Mouse (Mus musculus): ENCODE measurements at regions not wholly inside any gene's neighbourhood (a gene's known extent, or its start where the extent isn't known, plus 50 kb on each side); places are given as distances from the start of the nearest gene placed in this dataset.

DNA sequence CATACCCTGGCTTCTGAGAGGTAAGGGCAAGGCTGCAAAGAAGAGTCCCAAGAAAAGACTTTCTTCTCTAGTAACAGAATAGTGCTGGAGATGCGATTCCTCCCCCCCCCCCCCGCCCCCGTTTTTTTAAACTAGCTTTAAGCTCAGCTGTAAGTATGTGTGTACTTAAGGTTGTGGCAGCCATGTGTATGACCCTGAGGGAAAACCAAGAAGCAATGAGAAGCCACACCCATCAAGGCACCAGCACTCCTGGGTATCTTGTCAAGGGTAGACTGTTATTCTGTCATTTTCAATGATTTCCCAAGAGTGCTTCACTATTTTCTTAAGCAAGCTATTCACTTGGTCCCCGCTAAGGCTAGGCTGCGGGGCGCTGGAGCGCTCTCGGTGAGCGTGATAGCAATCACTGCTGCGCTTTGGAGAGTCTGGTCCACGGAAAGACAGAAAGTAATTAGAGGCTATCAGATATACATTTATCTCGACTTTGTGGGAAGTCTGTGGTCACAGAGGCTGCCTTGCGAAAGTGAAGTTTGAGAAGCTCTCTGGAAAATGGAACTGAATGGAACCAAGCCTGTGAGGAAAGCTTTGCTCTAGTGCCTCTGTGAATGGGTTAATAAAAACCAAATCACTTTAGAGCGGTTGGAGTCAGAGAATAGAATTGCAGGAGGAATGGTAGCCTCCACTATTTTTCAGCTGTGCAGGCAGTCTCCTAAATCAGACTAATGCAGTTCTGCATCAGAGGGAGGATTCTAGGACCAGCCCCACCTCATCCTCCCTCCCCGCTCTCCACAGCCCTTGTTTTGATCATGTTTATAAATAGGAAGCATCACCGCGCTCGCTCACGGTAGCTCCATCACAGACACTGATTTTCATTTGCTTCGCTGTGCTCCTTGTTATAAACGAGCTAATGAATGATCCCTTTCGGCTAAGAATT is 114.8 kb upstream of the Bmp2 start:
- Histone ChIP-seq H3K4me3 (no peak overlapping the region), H3K9me3 (no peaks in the 10 kb centered on the region), H3K27me3 (replicated peaks; ENCODE audit: low read depth, poor library complexity, severe bottlenecking) (no peaks in the 10 kb centered on the region), H3K4me1 (peaks cover 16% of the 10 kb centered on the region), H3K36me3 (replicated peaks) (no peaks in the 10 kb centered on the region), H3K27ac (replicated peaks) (no peak overlapping the region)
- peak; percentile 18 for DNase-seq (ENCODE audit: low spot score)
- 61% methylated on average over 22 of the region's 22 CpGs for whole genome bisulfite sequencing

DNA sequence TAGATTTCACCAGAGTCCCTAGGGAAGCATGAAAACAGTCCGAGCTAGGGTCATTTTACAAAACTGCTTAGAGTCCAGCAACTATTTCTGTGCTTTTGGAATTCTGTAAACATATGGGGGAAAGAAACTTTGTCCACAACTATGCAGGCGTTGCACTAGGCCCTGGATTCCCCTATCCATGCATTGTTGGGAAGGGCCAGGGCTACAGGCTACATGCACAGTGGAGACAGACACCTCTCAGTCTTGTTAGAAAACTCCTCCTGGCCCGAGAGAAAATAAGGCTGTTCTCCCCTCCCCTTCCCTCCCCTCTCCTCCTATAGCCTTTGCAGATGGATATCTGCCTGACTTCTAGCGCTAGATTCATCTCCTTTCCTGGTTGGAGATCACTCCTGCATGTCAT is 113.9 kb upstream of the Bmp2 start:
- Histone ChIP-seq H3K36me3 (replicated peaks) (no peaks in the 10 kb centered on the region), H3K4me3 (no peak overlapping the region), H3K9me3 (no peaks in the 10 kb centered on the region), H3K27ac (replicated peaks) (no peak overlapping the region), H3K27me3 (replicated peaks; ENCODE audit: low read depth, poor library complexity, severe bottlenecking) (no peaks in the 10 kb centered on the region), H3K4me1 (peaks cover 16% of the 10 kb centered on the region)
- DNase-seq (ENCODE audit: low spot score), result no peak
- WGBS, result 45% methylated on average over 4 of the region's 4 CpGs

DNA sequence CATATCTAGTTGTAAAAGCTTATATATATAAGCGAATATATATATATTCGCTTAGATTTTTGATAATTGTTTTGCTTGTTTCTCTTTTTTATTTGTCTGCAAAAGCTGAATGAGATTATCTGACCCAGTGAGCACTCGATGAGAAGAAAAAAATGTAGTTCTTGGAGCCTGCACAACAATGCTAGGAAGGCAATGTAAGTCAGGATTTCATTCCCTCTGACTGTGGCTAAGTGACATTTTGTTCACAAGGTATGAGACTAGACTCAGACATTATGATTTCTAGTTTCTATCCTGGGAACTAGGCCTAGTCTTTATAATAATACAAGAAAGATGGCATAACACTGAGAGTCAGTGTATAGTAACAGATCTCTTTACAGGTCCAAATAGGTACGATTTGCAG is 108.9 kb upstream of the Bmp2 start:
- Histone ChIP-seq H3K4me3 (no peak overlapping the region), H3K36me3 (replicated peaks) (no peaks in the 10 kb centered on the region), H3K27ac (replicated peaks) (no peak overlapping the region), H3K4me1 (peaks cover 3% of the 10 kb centered on the region), H3K9me3 (no peaks in the 10 kb centered on the region), H3K27me3 (replicated peaks; ENCODE audit: low read depth, poor library complexity, severe bottlenecking) (no peaks in the 10 kb centered on the region)
- no peak for DNase-seq (ENCODE audit: low spot score)
- 94% methylated on average over 4 of the region's 4 CpGs for WGBS

DNA sequence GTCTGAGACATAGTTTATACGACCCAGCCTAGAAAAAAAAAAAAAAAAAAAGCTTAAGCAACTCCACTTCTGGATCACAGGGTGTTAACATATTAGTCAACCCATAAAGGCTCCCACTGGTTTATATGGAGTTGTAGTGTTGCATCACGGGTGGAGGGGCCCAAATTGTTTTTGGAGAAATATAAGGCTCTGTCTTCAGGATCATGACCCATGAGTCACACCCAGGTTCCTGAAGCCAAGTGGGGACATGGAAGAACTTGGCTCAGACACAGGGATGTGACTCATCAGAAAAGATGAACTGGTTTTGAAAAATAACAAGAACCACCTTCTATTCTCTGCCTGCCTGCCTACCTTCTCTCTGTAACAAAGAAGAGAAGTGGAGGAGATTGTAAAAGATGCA is 108.5 kb upstream of the Bmp2 start:
- 86% methylated on average over 2 of the region's 2 CpGs for WGBS
- Histone ChIP-seq H3K27me3 (replicated peaks; ENCODE audit: low read depth, poor library complexity, severe bottlenecking) (no peaks in the 10 kb centered on the region), H3K4me1 (no peaks in the 10 kb centered on the region)

DNA sequence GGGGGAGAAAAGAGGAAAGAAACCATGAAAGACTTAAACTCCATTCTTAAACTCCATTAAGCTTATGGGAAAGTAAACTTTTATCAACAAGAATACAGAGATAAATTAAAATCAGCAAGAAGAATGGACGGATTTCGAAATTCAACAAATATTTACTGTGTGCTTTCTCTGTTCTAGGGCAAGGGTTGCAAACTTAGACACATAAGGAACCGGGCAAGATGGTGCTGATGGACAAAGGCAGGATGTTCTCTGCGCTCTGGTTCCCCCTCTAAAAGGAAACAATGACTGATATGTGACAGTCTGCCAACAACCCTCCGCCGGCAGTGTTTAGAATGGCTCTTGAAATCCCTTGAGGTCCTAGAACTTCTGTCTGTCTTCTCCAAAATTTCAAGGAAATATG is 99.0 kb upstream of the Bmp2 start:
- no peak for DNase-seq (ENCODE audit: low spot score)
- Histone ChIP-seq H3K36me3 (replicated peaks) (no peaks in the 10 kb centered on the region), H3K27me3 (replicated peaks; ENCODE audit: low read depth, poor library complexity, severe bottlenecking) (no peaks in the 10 kb centered on the region), H3K27ac (replicated peaks) (no peak overlapping the region), H3K9me3 (no peaks in the 10 kb centered on the region), H3K4me3 (no peak overlapping the region), H3K4me1 (no peaks in the 10 kb centered on the region)
- 84% methylated on average over 6 of the region's 6 CpGs for WGBS

More for the DNA sequence above, 108.5 kb upstream of the Bmp2 start:
- no peaks in the 10 kb centered on the region for H3K36me3 ChIP-seq (replicated peaks)
- DNase-seq (ENCODE audit: low spot score), result no peak
- no peak overlapping the region for H3K27ac ChIP-seq (replicated peaks)
- H3K4me3 ChIP-seq, result no peak overlapping the region
- no peaks in the 10 kb centered on the region for H3K9me3 ChIP-seq

DNA sequence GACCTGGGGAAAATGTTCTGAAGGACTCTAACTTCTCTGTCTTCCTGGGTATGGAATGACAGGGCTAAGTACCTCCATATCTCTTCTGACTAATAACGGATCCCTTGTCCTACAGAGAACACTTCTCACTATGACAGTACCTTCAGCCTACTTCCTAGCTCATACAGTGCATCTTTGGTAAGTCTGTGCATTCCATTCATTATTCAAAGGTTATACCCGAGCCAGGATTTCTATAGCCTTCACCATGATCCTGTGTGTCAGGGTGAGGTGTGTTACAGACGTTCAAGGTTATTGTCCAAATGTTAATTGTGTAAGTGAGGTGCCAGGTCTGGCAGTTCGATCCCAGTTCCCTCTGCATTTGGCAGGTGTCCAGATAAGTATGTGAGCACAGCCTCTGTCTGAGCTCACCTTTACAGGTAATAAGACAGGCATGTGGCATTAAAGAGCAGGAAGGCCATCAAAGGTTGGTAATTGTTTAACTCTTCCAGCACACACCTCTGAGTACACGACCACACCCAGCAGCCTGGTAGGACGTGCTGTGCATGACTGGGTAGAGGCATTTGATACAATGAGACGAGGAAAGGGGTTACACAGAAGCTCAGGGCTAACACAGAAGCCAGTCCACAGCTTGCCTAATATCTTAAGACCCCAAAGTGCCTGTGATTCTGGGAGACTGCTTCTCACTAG is 96.3 kb upstream of the Bmp2 start:
- WGBS, result 85% methylated on average over 7 of the region's 7 CpGs
- Histone ChIP-seq H3K27me3 (replicated peaks; ENCODE audit: low read depth, poor library complexity, severe bottlenecking) (no peaks in the 10 kb centered on the region), H3K4me3 (no peak overlapping the region), H3K9me3 (no peaks in the 10 kb centered on the region), H3K36me3 (replicated peaks) (no peaks in the 10 kb centered on the region), H3K4me1 (no peaks in the 10 kb centered on the region), H3K27ac (replicated peaks) (no peak overlapping the region)
- no peak for DNase-seq (ENCODE audit: low spot score)

DNA sequence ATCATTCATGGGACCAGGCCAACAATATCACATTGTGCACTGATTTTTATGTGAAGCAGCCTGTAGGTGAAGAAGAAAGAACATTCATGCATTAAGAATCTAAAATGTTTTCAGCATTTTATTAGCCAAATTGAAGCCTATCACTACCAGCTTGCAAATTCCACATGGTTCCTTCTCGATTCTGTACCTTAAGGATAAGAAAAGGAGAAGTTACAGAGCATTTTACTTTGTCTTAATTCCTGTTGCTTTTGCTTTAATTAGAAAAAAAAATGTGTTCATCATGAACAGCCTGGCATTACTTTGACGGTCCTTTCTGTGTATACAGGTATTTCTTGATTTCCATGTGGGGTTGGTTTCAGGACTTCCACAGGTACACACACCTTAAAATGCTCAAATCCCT is 95.2 kb upstream of the Bmp2 start:
- no peak for DNase-seq (ENCODE audit: low spot score)
- H3K27me3 ChIP-seq (replicated peaks; ENCODE audit: low read depth, poor library complexity, severe bottlenecking), result no peaks in the 10 kb centered on the region
- H3K4me1 ChIP-seq, result no peaks in the 10 kb centered on the region
- WGBS, result 91% methylated on average over 2 of the region's 2 CpGs
- H3K4me3 ChIP-seq, result no peak overlapping the region
- no peaks in the 10 kb centered on the region for H3K9me3 ChIP-seq
- H3K27ac ChIP-seq (replicated peaks), result no peak overlapping the region
- H3K36me3 ChIP-seq (replicated peaks), result no peaks in the 10 kb centered on the region

DNA sequence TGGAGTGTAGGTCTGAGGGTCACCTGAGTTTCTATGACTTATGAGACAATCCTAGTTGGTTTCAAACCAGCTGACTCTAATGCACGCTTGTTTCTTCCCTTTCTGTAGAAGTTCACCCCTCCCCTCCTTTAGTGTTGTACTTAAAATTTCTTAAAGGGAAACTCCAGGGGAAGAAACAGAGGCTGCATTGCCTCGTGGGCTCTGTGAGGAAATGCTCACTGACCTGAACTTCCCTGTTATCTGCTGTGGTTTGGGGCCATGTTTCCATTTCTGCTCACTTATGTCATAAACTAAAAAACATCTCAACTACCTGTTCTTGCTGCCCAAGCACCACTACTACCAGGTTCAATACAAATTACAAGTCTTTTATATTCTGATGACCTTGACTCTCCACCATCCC is 93.2 kb upstream of the Bmp2 start:
- Histone ChIP-seq H3K27ac (replicated peaks) (no peak overlapping the region), H3K4me1 (no peaks in the 10 kb centered on the region), H3K27me3 (replicated peaks; ENCODE audit: low read depth, poor library complexity, severe bottlenecking) (no peaks in the 10 kb centered on the region), H3K36me3 (replicated peaks) (no peaks in the 10 kb centered on the region), H3K4me3 (no peak overlapping the region), H3K9me3 (no peaks in the 10 kb centered on the region)
- DNase-seq (ENCODE audit: low spot score), result no peak
- WGBS, result 64% methylated on average over 2 of the region's 2 CpGs

DNA sequence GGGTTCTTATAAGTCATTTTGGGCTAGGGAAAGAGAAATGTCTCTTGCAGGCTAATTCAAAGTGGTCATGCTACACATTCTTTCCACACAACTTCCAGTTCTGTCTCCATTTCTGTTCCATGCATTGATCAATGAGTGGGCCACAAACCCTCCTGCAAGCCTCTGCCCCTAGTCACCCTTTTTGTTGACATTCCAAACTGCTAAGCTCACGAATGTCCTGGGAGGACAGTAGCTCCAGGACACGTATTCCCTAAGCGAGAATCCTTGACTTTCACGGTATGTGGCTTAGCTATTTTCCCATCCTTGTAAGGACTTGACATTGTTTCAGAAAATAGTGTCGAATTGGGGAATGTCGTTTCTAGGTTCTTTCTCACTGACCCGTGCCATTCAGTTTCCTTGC is 91.1 kb upstream of the Bmp2 start:
- Histone ChIP-seq H3K4me3 (no peak overlapping the region), H3K36me3 (replicated peaks) (no peaks in the 10 kb centered on the region), H3K4me1 (no peaks in the 10 kb centered on the region), H3K27me3 (replicated peaks; ENCODE audit: low read depth, poor library complexity, severe bottlenecking) (no peaks in the 10 kb centered on the region), H3K9me3 (no peaks in the 10 kb centered on the region), H3K27ac (replicated peaks) (no peak overlapping the region)
- WGBS, result 72% methylated on average over 7 of the region's 7 CpGs
- DNase-seq (ENCODE audit: low spot score), result no peak

DNA sequence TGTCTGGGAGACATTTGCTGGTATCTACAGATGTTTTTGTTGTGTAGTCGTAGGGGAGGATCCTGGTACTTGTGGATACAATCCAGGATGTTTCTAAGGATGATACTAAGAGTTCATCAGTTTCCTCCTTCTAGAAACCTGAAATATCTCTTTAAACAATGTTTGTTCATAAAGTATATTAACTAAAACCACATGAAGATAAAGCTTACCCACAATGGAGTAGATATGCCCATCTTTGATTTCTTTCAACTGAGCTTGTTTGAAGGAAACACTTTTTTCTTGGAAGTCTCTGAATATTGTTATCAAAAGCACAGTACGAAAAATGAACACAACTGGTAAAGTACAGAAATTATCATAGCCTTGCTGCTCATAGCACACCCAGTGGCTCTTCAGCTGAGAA is 89.6 kb upstream of the Bmp2 start:
- Histone ChIP-seq H3K4me1 (no peaks in the 10 kb centered on the region), H3K9me3 (no peaks in the 10 kb centered on the region), H3K36me3 (replicated peaks) (no peaks in the 10 kb centered on the region), H3K4me3 (no peak overlapping the region), H3K27ac (replicated peaks) (no peak overlapping the region), H3K27me3 (replicated peaks; ENCODE audit: low read depth, poor library complexity, severe bottlenecking) (no peaks in the 10 kb centered on the region)
- DNase-seq (ENCODE audit: low spot score), result no peak
- WGBS, result 91% methylated on average over 2 of the region's 2 CpGs

DNA sequence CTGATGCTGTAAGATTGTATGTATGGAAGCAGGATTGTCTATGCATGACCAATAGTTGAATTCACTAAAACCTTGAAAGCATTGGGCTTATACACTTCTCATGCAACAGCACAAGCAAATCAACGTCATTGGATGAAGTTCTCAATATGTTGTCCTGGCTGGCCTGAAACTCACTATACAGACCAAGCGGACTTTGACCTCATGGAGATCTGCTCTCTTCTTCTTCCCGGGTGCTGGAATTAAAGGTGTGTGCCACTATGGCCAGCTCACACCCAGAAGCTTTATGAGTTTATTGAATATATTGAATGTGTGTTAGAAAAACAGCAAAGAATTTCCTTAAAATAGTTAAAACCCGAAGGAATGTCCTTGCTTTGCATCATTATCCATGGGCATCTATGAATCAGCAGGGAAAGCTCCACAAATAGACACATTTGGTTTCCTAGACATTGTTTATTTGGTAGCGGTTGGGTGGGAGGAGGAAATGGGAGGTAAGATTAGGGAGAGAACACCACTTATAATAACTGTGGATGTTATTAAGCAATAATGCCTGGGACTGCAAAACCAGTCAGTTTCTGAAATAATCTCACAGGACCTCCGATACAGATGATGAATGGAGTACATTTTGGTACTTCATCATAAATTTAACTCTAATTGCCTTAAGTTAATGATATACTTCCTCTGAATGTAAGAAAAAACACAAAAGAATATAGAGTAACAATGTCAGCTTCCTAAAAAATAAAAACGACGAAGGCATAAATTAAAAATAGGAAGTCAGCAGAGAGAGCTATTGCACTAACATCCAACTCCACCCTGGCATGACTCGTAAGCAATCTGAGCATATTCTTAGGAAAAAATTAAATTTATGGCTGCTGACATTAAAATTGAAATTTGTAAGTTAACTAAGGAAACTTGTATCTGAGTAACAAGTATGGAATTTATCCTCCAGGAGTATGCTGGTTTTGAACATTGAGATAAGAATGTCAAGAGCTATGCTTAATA is 84.5 kb upstream of the Bmp2 start:
- no peaks in the 10 kb centered on the region for H3K27me3 ChIP-seq (replicated peaks; ENCODE audit: low read depth, poor library complexity, severe bottlenecking)
- no peaks in the 10 kb centered on the region for H3K9me3 ChIP-seq
- no peaks in the 10 kb centered on the region for H3K36me3 ChIP-seq (replicated peaks)
- H3K4me1 ChIP-seq, result no peaks in the 10 kb centered on the region
- no peak overlapping the region for H3K27ac ChIP-seq (replicated peaks)
- WGBS, result 89% methylated on average over 9 of the region's 9 CpGs
- no peak overlapping the region for H3K4me3 ChIP-seq
- DNase-seq (ENCODE audit: low spot score), result no peak

DNA sequence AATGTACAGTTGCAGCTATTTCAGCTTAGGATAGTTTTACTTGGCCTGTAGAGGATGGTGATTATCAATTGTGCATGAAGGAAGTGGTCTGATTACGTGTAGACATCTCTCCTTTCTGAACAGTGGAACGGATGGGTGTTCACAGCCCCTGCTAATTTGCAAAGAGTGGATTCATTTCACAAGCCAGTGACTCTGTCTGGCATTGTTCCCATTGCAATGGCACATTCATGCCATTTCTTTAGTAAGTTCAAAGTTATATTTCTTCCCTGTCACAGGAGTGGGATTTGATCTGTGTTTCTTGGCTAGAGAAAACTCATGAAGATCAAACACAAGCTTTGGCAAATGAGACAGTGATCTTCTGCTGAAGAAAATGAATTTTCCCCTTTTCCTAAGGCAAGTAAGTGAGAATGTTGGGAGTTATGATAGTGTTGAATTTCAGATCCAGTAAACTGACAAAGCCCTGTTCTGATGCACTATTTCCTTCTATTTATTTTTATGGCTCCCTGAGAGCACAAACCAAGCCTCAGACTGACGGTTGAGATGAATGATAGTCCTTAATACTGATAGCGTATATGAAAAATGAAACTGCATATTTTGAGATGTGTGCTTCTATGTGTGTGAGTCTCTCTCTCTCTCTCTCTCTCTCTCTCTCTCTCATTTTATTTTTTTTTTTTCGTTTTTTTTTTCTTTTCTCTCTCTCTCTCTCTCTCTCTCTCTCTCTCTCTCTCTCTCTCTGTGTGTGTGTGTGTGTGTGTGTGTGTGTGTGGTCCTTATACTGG is 78.8 kb upstream of the Bmp2 start:
- no peak for DNase-seq (ENCODE audit: low spot score)
- WGBS, result 68% methylated on average over 5 of the region's 5 CpGs
- Histone ChIP-seq H3K9me3 (no peaks in the 10 kb centered on the region), H3K36me3 (replicated peaks) (no peaks in the 10 kb centered on the region), H3K27me3 (replicated peaks; ENCODE audit: low read depth, poor library complexity, severe bottlenecking) (no peaks in the 10 kb centered on the region), H3K27ac (replicated peaks) (no peak overlapping the region), H3K4me3 (no peak overlapping the region), H3K4me1 (no peaks in the 10 kb centered on the region)
